Mouse (Mus musculus) liver, postnatal 0 days (tissue): ENCODE measurements around the gene Tsks.

ENCODE experiments used
- CTCF ChIP-seq: sonication (generic); IDR thresholded peaks from 2 replicates; pipeline ENCODE4 v1.5.1; 2016; ENCODE audit warnings: antibody characterized with exemption, low read depth
- EP300 ChIP-seq: IDR thresholded peaks from 2 replicates; pipeline ENCODE4 v1.6.1; 2016; ENCODE audit warnings: antibody characterized with exemption, low read depth, mild to moderate bottlenecking

DNA sequence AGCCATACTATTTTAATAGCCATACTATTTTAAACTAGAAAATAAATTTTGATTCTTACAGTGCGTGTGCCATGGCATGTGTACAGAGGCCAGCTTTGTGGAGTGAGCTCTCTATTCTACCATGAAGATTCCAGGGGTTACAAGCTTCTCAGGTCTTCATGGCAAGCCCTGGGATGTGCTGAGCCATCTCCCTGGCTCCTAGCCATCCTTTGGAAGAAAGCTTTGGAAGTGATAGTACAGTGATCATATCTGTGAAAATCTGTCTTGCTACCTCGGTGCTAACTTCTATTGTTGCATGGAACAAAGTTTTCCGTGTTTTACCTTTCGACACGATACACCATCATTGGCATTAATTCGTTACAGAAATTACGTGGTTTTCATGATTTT, 47.8 kb upstream of the Tsks start:
- no peak for TF ChIP-seq CTCF
- TF ChIP-seq EP300, result no peak
